Mouse (Mus musculus) B cell, adult 2 months (primary cell): ENCODE measurements around the gene Txnrd2.

ENCODE experiments used
- DNase-seq, 2 experiments: peaks; one replicate each; pipeline ENCODE4 v3.0.0; 2022

The Txnrd2 gene

DNA sequence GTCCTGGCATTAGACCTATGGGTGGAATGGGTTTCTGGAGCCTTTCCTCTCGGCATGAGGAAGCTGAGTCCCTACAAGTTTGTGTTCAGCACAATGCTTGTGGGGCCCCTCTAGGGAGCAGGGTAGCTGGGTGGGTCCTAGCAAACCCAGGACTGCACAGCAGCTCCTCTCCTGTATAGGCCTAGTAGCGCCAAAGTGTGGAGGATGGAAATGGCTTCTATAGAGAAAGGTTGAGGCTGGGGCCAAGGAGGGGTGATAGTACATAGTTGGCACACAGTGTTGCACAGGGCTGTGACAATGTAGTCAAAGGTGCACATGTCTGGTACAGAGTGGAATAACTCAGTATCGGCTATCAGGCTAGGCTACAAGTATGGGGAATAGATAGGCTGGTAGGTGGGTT lies 32.1 kb upstream of the Txnrd2 start:
- no peak for DNase-seq

DNA sequence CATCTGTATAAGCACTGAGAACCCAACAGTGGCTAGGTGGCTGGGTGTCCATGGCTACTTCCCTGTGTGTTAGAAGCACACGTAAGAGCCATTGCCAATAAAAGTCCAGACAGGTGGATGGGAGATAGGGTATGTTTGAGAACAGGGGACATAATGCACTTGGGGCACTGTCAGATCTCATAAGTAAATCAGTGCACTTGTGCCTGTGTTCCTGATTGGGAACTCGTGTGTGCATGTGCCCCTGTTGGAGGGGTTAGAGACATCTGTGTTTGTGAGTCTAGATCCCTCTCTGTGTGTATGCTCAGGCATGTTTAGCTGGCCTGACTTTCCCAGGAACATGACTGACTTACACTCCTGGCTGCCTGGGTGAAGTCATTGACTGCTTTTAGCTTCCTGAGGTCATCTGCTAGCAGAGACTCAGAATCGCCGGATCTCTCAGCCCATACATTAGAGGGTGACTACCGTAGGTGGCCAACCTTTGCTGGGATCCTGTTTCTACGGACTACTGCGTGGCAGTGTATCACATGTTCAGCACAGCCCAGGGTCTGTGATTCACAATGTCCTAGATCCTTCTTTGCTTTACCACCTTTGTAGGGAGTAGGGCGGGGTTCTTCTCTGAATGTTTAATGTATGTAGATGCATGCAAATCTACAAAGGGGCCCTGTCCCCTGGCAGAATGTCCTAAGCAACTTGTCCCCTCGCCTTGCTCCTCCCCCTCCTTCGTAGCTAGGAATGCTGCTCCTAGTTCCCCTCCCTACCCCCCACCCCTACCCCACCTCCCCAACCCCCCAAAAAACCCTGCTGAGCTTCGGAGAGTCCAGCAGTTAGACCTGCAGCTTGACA lies 31.2 kb upstream of the Txnrd2 start:
- DNase-seq = no peak

DNA sequence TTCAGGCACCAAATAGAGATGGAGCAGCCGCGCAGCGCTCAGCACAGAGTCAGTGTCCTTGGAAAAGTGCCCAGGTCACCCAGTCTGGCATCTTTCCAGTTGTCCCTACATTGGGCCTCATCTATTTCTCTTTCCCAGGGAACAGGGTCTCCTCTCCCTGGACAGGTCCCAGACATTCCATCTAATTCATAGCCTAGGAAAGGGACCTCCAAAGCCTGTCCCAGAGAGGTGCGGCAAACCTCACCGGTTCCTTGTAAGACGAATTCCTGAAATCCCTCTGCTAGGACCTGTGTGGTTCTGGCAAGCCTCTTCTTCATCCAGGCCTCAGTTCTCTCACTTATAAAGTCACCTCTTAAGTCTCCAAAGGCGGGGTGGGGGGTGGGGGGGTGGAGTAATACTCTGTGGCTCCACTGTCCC lies 30.6 kb upstream of the Txnrd2 start:
- DNase-seq = no peak

DNA sequence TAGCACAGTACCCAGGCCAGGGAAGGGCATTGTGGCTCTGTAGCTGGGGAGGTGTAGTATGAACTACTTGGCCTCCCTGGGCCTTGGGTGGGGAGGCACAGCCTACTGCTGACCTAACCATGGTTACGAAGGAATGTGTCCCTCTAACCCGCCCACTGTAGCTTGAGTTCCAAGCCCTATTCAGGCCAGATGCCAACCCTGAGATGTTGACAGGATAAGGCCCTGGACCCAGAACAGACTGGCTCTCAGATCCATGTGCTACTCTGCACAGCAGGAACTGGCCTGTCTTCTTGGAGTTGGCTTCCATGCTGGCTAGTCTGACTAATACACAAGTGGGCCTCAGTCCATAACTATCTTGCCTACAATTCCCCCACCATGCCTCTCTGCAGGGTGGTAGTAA lies 30.0 kb upstream of the Txnrd2 start:
- DNase-seq = no peak

DNA sequence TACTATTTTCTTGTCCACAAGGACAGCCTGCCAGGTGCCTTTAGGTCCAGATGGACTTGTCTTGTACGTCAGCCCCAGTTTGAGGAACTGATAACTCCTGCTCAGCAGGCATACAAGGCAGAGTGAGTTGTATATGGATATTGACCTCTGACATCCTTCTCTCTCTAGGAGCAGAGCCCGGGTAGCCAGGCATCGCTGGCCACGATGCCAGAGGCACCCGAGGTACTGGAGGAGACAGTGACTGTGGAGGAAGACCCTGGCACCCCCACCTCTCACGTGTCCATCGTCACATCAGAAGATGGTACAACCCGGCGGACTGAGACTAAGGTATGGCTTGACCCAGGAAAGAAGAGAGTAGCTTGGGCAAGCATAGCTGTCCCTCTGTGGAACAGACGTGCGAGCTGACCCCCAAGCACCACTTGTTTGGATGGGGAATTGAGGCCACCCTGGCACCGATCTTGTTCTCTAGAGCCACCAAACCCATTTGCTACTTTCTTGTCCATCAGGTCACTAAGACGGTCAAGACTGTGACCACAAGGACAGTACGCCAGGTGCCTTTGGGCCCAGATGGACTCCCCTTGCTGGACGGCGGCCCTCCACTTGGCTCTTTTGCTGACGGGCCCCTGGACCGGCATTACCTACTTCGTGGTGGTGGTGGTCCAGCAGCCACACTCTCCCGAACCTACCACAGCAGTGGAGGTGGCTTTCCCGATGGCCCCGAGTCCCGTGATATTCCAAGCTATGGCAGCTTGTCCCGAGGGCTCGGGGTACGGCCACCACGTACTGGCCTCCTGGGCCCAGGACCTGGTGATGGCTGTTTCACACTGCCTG lies 29.2 kb upstream of the Txnrd2 start:
- no peak for DNase-seq

DNA sequence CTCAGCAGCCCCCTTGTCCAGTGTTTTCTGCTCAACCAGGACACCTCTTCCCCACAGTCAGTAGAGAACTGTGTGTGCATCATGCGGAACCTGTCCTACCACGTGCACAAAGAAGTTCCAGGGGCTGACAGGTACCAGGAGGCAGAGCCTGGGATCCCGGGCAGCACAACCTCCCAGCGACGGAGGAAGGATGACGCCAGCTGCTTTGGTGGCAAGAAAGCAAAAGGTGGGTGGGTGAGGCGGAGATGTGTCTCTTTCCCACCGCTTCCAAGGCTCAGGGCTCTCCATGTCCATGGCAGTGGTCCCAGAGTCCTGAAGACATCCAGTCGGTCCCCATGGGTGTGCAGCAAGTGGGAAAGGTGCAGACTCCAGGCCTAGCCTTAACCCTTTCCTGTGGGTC lies 26.2 kb upstream of the Txnrd2 start:
- no peak for DNase-seq

DNA sequence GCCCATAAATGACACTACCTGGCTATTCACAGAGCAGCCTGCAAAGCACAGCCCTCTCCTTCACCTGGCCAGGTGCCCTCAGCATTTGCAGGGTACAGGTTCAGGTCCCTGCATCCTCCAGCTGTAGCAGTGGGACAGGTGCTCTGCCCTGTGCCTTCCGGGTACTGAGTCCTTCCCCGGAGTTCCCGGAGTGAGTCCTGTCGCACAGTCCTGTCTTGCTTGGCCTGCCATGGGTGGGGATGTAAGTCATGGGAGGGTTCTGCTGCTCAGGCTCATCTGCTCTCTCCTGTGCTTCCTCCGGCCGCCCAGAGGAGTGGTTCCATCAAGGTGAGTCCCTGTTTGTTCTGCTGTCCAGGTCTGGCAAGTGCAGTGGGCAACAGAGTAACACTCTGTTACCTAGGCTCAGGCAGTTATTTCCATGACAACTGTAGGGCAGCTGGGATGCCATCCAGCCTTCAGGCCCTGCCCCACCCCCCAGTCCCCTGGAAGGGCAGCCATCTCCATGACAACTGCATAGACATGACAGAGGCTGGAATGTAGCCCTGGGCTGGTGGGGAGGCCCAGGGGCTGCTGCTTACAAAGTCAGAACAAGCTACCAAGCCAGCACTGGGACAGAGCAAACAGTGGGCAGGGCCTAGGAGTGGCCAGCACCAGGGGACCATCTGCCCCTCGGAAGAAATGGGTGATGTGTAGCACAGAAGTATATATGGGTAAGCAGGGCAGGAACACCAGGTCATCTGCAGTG lies 25.5 kb upstream of the Txnrd2 start:
- no peak for DNase-seq

DNA sequence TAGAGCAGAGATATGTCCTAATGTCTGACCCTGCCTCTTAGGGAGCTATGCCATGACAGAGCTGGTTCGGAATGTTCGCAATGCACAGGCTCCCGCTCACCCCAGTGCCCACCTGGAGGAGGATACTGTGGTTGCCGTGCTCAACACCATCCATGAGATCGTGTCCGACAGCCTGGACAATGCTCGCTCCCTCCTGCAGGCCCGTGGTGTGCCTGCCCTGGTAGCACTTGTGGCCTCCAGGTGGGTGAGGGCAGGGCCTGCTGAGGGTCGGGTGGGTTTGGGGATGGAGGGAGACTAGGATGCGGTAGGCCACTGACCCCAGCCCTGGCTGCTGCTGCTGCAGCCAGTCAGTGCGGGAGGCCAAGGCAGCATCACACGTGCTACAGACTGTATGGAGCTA lies 22.9 kb upstream of the Txnrd2 start:
- no peak for DNase-seq

DNA sequence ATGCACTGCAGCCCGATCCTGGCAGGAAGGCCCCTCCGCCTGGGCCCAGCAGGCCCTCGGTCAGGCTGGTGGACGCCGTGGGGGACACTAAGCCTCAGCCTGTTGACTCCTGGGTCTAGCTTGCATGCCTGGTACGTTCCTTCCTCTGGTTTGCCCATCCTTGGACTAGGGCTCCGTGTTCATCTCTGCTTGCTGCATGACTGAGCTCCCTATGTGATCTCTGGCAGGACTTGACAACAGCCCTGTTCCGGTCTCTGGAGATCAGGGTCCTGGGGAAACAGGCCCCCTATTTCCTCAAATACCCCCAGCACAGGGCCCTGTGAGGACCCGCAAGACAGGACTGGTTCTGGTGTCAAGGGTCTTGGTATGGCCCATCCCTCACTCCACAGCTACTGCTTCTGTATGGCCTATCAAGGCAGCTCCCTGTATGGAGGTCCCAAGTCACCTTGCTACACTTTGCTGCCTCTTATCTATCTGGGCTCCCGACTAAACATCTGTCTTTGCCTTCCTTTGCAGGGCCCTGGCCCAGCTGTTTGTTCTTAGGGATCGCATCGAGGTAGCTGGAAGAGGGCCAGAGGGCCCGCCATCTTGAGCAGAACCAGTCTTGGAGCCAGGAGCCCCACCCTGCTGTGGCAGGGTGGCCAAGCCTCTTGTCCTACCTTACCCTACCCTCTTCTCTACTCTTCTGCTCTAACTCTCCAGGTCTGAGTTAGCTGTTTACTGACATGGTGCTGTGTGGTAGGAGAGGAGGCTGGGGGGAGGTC lies 20.9 kb upstream of the Txnrd2 start:
- no peak for DNase-seq

DNA sequence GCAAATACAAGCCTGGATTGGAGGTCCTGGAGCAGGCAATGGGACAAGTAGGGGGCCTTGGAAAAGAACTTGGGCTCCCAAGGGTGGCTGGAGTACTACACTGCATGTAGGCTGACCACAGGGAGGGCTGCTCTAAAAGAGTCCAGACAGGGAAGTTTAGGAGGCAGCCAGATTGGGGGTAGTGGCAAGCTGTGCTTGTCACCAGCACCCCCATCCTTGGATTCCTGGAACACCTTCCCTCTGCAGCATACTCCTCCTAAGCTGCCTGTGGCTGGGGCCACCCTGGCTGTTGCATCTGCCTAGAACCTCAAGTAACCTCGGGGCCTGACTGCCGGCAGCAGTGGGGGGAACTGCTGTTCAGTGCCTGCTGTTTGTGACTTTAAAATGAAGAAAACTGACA lies 20.3 kb upstream of the Txnrd2 start:
- no peak for DNase-seq

DNA sequence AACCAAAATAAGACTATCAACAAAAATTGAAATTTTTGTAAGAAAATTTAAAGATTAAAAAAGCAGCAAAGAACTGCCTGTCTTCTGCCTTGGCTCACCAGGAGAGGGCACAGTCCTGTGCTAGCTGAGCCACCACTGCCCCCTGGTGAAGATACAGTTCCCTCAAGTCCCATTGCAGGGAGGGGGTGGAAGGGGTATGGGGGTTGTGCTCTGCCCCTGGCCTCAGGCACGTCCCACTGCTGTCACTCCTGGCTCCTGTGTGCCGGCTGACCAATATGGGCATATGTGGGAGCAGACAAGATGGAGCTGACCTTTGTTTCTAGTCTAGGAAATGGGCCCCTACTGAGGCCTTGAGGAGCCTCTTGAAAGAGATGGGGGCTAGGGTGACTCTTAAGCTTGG lies 19.9 kb upstream of the Txnrd2 start:
- DNase-seq = peak; percentile 50 to 52

DNA sequence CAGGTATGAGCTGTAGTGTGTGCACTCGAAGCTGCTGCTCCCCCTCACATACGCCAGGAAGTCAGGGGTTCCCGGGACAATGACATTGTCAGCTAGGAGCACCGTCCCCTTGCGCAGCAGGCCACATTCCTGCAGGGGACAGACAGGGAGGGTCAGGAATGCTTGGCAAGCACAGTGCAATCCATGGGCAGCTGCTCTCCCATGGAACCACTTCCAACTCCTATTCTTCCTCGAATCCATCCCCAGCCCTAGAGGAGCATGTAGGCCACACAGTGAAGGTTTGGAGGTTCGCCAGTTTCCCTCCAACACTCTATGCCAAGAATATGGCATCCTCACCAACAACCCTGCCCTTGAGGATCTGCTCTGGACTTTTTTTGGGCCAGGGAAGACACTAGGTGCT lies 18.3 kb upstream of the Txnrd2 start:
- DNase-seq = no peak

DNA sequence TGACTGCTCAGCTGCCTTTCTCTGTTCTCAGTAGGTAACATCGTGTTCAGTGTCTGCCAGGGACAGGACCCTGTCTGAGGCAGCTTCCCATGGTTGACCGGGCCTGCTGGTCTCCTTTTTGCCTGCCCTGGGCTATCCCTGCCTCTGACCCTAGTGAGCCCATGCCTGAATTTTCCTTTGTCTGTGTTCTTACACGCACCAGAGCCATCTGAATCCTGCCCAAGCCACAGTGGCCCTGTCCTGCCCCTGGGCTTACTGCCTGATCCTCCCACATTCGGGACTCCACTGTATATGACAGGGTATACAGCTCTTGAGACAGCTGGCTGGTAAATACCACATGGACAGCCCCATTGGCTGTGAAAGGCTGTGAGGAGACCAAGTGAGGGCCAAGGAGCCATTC lies 16.4 kb upstream of the Txnrd2 start:
- no peak for DNase-seq

DNA sequence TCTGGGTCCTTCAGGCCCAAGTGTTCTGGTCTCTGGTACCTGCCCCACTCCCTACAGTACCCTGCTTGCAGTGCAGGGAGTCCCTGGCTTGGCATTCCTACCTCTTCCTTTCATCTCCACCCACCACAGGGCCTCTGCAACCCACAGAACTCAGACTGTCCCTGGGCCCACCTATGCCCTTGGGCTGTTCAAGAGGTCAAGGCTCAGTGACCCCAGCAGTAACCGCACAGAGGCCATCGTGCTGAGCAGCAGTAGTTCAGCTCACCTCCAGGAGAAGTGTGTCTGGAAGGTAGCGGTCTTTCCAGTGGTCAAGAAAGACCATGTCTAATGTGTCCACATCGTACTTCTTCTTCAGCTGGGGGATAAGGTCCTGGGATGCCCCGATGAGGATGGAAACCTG lies 15.8 kb upstream of the Txnrd2 start:
- no peak for DNase-seq

DNA sequence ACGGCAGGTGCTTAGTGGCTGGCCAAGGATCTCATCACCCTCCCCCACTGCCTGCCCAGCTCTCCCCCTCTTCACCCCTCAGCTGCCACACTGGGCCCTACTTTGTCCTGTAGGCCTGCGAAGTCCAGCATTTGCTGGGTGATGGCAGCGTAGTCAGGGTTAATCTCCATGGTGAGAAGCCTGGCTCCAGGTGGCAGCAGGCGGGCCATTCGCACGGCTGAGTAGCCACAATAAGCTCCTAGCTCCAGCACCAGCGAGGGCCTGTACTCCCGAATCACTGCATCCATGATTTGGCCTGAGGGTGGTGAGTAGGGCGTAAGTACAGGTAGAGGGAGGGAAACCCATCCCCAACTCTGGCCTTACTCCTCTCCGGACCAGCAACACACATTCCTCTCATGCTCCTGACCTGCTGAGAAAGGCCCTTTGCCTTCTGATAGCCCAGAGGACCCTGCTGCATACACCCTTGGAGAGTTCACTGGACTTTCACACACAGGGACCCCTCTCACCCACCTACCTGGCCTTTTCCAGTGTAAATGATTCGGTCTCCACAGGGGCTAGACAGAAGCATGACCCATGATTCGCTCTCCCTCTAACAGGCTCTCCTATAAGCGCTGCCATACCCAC lies 15.0 kb upstream of the Txnrd2 start:
- DNase-seq = no peak

DNA sequence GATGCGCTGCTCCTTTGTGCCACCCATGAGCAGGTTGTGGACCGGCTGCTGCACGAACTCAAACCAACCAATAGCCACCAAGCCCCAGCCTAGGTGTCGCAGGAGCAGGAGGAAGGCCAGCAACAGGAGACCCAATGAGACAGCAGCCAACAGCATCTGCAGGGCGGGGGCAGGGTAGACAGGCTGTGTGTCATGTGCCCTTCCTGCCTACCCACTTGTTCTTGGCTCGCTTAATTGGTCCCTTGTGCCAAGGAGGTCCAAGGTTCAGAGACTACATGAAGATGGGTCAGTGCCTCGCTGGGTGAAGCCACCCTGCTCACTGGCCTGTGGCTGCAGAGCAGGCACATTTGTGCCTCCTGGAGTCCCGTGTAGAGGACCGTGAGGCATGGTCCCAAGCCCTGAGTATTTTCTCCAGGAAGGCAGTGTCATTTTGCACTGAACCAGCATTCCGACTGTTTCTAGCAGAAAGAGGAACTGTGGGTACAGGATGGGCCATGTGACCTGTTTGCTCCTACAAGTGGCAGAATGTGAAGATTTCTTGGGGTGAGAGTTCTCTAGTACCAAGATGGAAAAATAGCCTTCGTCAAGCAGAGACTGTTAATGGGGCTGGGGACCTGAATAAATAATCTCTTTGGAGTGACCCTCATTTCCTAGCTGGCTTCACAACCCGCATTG lies 14.2 kb upstream of the Txnrd2 start:
- peak in 1 of 2 experiments; percentile 28 for DNase-seq

DNA sequence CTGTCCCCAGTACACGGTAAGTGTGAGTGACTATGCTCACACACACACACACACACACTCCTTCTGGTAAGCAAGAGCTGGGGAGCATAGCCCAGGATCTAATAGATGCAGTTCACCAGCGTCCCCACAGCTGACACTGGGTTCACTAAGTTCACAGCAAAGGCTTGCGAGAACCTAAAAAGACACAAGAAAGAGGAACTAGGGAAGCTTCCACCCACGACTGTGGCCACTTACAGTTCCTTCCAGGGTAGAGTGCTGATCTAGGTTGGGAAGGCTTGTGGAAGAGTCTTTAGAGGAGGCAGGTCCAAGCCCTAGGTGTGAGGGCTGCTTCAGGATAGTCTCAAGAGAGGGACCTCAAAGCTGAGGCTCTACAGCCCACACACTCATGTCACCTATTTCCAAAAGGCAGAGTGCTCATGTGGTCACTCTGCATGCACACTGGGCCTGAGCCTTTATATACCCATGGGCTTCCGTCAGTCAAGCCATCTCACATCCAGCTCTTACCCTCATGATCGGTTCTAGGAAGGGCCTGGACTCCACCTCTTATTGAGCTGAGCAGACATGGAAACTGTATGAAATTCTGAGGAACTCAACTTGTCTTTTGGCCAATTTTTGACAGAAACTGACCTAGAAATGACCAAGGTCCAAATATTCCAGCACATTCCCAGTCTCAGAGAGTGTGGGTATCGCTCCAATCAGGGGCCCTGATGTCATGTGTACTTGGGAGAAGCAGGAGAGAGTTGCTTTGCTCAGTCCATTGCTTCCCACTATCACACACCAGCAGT lies 13.0 kb upstream of the Txnrd2 start:
- DNase-seq = peak; percentile 39

DNA sequence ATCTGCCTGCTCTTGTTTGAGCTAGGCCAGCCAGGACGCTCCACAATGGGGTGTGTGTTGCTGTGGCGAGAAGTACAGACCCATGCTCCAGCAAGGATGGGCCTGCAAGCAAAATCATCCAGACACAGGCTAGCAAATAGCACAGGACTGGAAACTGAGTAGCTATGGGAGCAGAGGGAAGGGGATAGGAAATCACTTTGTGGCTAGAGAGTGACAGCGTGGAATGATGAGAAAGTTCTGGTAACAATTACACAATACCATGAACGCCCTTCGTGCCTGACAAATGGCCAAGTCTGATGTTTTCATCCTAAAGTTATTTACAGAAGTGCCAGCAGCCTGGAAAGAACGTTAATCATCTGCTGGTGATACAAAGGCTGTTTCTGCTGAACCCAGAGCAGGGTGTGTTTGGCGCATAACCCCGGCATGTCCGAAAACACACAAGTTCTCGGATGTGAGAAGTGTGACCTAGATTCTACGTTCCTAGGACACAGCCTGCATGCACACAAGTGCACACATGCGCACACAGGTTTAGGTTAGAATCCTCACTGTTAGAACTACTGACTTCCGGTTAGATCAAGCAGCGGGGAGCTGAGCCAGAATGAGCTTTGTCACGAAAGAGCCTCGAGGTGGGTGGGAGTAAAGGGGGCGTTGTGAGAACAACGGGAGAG lies 10.0 kb upstream of the Txnrd2 start:
- no peak for DNase-seq

DNA sequence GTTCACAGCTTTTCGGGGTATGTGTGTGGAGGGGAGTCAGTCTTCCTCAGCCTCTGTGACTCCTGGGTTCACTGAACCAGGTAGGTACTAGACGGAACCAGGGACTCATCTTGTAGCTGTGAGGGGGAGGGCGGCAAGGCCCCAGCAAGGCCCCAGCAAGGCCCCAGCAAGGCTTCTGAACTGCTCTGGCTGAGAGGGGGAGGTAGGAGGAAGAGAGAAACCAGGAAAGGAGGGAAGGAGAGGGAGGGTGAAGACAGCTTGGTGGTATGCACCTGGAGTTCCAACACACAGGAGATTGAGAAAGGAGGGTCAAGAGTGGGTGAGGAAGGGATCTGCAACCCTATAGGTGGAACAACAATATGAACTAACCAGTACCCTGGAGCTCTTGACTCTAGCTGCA lies 9.3 kb upstream of the Txnrd2 start:
- no peak for DNase-seq

DNA sequence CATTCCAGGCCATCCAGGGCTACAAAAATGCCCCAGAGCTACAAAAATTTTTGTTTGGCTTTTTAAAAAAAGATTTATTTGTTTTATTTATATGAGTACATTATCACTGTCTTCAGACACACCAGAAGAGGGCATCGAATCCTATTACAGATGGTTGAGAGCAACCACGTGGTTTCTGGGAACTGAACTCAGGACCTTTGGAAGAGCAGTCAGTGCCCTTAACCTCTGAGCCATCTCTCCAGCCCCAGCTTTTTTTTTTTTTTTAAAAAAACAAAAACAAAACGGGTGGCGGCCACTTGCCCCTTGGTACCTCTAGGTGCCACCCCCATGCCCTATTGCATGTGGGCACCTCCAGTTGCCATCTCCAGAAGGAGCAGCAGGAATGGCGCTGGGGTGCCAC lies 8.7 kb upstream of the Txnrd2 start:
- no peak for DNase-seq
